Mouse (Mus musculus): ENCODE data around the gene Glul. TPM values are rescaled to one million over a fixed set of nuclear protein-coding genes. Genes with fewer than 3 reads are reported as not detected.

Glul gene
- polyA plus RNA-seq, 1 experiment, result 31.6 TPM

DNA sequence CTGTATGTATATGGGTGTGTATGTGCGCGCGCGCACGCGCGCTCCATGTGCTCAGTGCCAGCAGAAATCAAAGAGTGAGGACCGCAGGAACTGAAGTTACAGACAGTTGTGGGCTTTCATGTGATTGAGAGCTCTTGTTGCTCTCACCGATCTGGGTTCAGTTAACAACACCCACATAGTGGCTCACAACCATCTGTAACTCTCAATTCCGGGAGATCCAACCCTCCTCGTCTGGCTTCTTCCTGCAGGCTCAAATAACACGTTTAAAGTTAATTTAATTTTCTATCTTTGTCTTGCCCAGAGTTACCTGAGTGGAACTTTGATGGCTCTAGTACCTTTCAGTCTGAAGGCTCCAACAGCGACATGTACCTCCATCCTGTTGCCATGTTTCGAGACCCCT is 4.5 kb downstream of the Glul start:
- Histone ChIP-seq H3K79me2 (ENCODE audit: control insufficient read depth, insufficient read depth) (no peaks in the 10 kb centered on the region), H3K27me3 (ENCODE audit: control insufficient read depth, insufficient read depth, insufficient read length) (no peaks in the 10 kb centered on the region), H3K4me3 (ENCODE audit: insufficient read depth, poor library complexity, severe bottlenecking) (no peak overlapping the region), H3ac (ENCODE audit: control insufficient read depth, insufficient read length, low read depth) (no peak overlapping the region), H3K79me3 (ENCODE audit: low read depth) (no peaks in the 10 kb centered on the region), H3K36me3 (ENCODE audit: control insufficient read depth, insufficient read depth) (peaks cover 40% of the 10 kb centered on the region)
- TF ChIP-seq FOSL1 (IDR thresholded peaks at IDR 0.05; ENCODE audit: insufficient read depth, low read length, poor library complexity, severe bottlenecking) (no peak), CTCF (IDR thresholded peaks at IDR 0.05; ENCODE audit: control insufficient read depth, insufficient read depth, insufficient read length) (no peak), MYOD1 (IDR thresholded peaks at IDR 0.05; ENCODE audit: control insufficient read depth, insufficient read length, low read depth) (no peak), MAX (IDR thresholded peaks at IDR 0.05) (no peak), CEBPB (IDR thresholded peaks at IDR 0.05; ENCODE audit: low read depth) (no peak), USF1 (IDR thresholded peaks at IDR 0.05; ENCODE audit: low read depth) (no peak)

DNA sequence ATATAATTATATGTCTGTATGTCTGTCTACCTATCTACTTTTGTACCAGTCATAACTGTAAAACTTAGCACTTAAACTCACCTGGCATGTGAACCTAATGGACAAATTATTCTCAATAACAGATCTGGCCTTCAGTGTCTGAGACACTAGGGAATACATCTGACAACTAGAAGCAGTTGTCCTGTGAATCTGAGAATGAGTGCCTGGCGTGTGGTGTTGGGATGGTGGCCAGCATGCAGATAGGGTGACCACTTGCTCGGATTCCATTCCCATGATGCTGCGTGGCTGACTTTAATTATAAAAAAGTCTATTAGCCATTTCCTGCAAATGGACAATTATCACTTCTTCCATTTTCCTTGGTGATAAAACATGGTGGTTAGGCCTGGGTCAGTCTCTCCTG is 6.1 kb downstream of the Glul start:
- Histone ChIP-seq H3K79me2 (ENCODE audit: control insufficient read depth, insufficient read depth) (no peaks in the 10 kb centered on the region), H3K36me3 (ENCODE audit: control insufficient read depth, insufficient read depth) (peaks cover 40% of the 10 kb centered on the region), H3K79me3 (ENCODE audit: low read depth) (no peaks in the 10 kb centered on the region), H3K27me3 (ENCODE audit: control insufficient read depth, insufficient read depth, insufficient read length) (no peaks in the 10 kb centered on the region), H3K4me3 (ENCODE audit: insufficient read depth, poor library complexity, severe bottlenecking) (no peak overlapping the region), H3ac (ENCODE audit: control insufficient read depth, insufficient read length, low read depth) (no peak overlapping the region)
- no peak for TF ChIP-seq FOSL1 (IDR thresholded peaks at IDR 0.05; ENCODE audit: insufficient read depth, low read length, poor library complexity, severe bottlenecking)
- TF ChIP-seq CEBPB (IDR thresholded peaks at IDR 0.05; ENCODE audit: low read depth), result no peak
- no peak for TF ChIP-seq MYOG (IDR thresholded peaks at IDR 0.05; ENCODE audit: control insufficient read depth, extremely low read depth, insufficient read length)
- peak; percentile 64 for TF ChIP-seq MYOD1 (IDR thresholded peaks at IDR 0.05; ENCODE audit: control insufficient read depth, insufficient read length, low read depth)
- TF ChIP-seq CTCF (IDR thresholded peaks at IDR 0.05; ENCODE audit: control insufficient read depth, insufficient read depth, insufficient read length), result no peak

DNA sequence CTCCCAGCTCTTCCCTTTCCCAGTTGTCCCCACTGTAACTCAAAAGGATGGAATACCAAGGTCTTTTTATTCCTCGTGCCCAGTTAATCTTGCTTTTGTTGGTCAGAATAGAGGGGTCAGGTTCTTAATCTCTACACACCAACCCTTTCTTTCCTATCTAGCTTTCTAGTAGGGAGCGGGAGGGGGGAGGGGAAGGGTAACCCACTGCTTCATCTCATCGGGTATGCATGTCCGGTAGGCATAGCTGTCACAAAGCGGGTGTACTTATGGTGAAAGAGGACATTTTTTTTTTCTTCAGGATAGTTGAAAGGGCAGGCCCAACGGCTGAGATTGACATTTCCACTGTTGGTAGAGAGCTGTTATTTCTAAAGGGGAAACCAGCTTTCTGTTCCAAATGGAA is 8.5 kb downstream of the Glul start:
- Histone ChIP-seq H3K79me3 (ENCODE audit: low read depth) (no peaks in the 10 kb centered on the region), H3K27me3 (ENCODE audit: control insufficient read depth, insufficient read depth, insufficient read length) (no peaks in the 10 kb centered on the region), H3K79me2 (ENCODE audit: control insufficient read depth, insufficient read depth) (no peaks in the 10 kb centered on the region), H3ac (ENCODE audit: control insufficient read depth, insufficient read length, low read depth) (no peak overlapping the region), H3K4me3 (ENCODE audit: insufficient read depth, poor library complexity, severe bottlenecking) (no peak overlapping the region), H3K36me3 (ENCODE audit: control insufficient read depth, insufficient read depth) (peaks cover 39% of the 10 kb centered on the region)
- no peak for TF ChIP-seq CTCF (IDR thresholded peaks at IDR 0.05; ENCODE audit: control insufficient read depth, insufficient read depth, insufficient read length)
- TF ChIP-seq CEBPB (IDR thresholded peaks at IDR 0.05; ENCODE audit: low read depth), result no peak
- TF ChIP-seq FOSL1 (IDR thresholded peaks at IDR 0.05; ENCODE audit: insufficient read depth, low read length, poor library complexity, severe bottlenecking), result no peak
- no peak for TF ChIP-seq MYOD1 (IDR thresholded peaks at IDR 0.05; ENCODE audit: control insufficient read depth, insufficient read length, low read depth)
- TF ChIP-seq USF1 (IDR thresholded peaks at IDR 0.05; ENCODE audit: low read depth), result no peak
- TF ChIP-seq MAX (IDR thresholded peaks at IDR 0.05), result no peak
- TF ChIP-seq MYOG (IDR thresholded peaks at IDR 0.05; ENCODE audit: control insufficient read depth, extremely low read depth, insufficient read length), result no peak

DNA sequence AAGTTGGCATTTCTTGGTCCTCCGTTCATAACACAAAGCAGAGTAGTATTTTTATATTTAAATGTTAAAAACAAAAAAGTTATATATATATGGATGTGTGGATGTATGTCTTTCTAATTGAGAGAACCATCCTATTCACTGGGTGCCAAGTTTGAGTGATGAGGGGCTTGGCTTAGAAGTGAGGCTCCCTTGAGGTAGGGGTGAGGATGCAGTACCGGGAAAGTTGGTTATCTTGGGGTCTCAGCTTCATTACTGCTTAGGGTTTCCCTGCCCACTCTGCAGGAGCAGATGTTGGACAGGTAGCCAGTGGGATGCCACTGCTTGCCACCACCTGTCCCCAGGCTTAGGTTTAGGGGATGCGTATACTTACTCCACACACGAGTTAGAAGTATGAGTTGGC is 9.0 kb downstream of the Glul start:
- peaks cover 36% of the 10 kb centered on the region for H3K36me3 ChIP-seq (ENCODE audit: control insufficient read depth, insufficient read depth)

DNA sequence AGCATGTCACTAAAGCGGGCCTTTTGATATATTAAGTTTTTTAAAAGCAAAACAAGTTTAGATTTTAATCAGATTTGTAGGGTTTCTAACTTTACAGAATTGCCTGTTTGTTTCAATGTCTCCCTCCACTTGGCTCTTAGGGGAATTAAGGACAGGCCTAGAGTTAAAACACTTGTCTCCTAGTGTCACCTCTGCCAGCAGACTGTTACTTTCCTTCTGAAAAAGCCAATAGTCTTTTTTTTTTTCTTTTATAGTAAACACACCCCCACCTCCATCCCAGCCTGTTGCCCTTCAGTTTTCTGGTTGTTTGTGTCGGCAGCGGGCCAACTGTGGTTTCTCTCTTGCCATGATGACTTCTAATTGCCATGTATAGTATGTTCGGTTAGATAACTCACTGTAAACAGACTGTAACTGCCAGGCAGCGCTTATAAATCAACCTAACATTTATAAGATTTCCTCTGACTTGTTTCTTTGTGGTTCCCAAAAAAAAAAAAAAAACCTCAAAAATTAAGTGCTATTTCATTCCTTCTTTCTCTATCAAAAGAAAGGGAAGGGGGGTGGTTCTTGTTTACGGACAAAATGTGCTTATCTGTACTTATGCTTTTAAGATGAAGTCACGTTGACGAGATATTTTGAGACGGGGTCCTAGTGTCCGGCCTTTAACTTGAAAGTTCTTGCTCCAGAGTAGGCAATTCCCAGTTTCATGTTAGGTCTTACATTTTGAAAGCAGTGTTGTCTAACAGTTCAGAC is 9.6 kb downstream of the Glul start:
- TF ChIP-seq CTCF (IDR thresholded peaks at IDR 0.05; ENCODE audit: control insufficient read depth, insufficient read depth, insufficient read length) (no peak), FOSL1 (IDR thresholded peaks at IDR 0.05; ENCODE audit: insufficient read depth, low read length, poor library complexity, severe bottlenecking) (no peak), USF1 (IDR thresholded peaks at IDR 0.05; ENCODE audit: low read depth) (no peak), MYOG (IDR thresholded peaks at IDR 0.05; ENCODE audit: control insufficient read depth, extremely low read depth, insufficient read length) (no peak), MYOD1 (IDR thresholded peaks at IDR 0.05; ENCODE audit: control insufficient read depth, insufficient read length, low read depth) (no peak), CEBPB (IDR thresholded peaks at IDR 0.05; ENCODE audit: low read depth) (no peak), MAX (IDR thresholded peaks at IDR 0.05) (no peak)
- peaks cover 29% of the 10 kb centered on the region for H3K36me3 ChIP-seq (ENCODE audit: control insufficient read depth, insufficient read depth)
- H3K79me2 ChIP-seq (ENCODE audit: control insufficient read depth, insufficient read depth), result no peaks in the 10 kb centered on the region
- H3K27me3 ChIP-seq (ENCODE audit: control insufficient read depth, insufficient read depth, insufficient read length), result no peaks in the 10 kb centered on the region
- H3K79me3 ChIP-seq (ENCODE audit: low read depth), result no peaks in the 10 kb centered on the region
- H3ac ChIP-seq (ENCODE audit: control insufficient read depth, insufficient read length, low read depth), result no peak overlapping the region
- H3K4me3 ChIP-seq (ENCODE audit: insufficient read depth, poor library complexity, severe bottlenecking), result no peak overlapping the region

More for the DNA sequence above, 9.0 kb downstream of the Glul start:
- Histone ChIP-seq H3ac (ENCODE audit: control insufficient read depth, insufficient read length, low read depth) (no peak overlapping the region), H3K79me3 (ENCODE audit: low read depth) (no peaks in the 10 kb centered on the region), H3K79me2 (ENCODE audit: control insufficient read depth, insufficient read depth) (no peaks in the 10 kb centered on the region), H3K27me3 (ENCODE audit: control insufficient read depth, insufficient read depth, insufficient read length) (no peaks in the 10 kb centered on the region), H3K4me3 (ENCODE audit: insufficient read depth, poor library complexity, severe bottlenecking) (no peak overlapping the region)
- TF ChIP-seq FOSL1 (IDR thresholded peaks at IDR 0.05; ENCODE audit: insufficient read depth, low read length, poor library complexity, severe bottlenecking), result no peak
- no peak for TF ChIP-seq CEBPB (IDR thresholded peaks at IDR 0.05; ENCODE audit: low read depth)
- no peak for TF ChIP-seq MYOD1 (IDR thresholded peaks at IDR 0.05; ENCODE audit: control insufficient read depth, insufficient read length, low read depth)
- TF ChIP-seq MAX (IDR thresholded peaks at IDR 0.05), result no peak

DNA sequence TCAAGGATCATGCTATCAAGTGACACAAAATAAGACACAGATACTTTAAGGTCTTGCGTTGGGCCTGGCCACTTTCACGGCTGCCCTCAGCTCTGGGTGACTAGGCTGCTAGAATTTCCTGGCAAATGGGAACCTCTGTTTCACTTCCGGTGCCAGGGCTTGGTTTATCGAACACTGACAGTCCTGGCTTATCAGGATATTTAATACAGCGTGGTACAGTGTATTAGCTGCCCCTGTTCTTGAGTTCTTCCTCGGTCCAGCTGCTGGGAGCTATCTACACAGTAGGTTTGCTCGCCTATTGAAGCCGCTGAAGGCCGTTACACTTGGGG is 10.2 kb downstream of the Glul start:
- Histone ChIP-seq H3ac (ENCODE audit: control insufficient read depth, insufficient read length, low read depth) (no peak overlapping the region), H3K27me3 (ENCODE audit: control insufficient read depth, insufficient read depth, insufficient read length) (no peaks in the 10 kb centered on the region), H3K4me3 (ENCODE audit: insufficient read depth, poor library complexity, severe bottlenecking) (no peak overlapping the region), H3K36me3 (ENCODE audit: control insufficient read depth, insufficient read depth) (peaks cover 25% of the 10 kb centered on the region), H3K79me3 (ENCODE audit: low read depth) (no peaks in the 10 kb centered on the region), H3K79me2 (ENCODE audit: control insufficient read depth, insufficient read depth) (no peaks in the 10 kb centered on the region)
- TF ChIP-seq CEBPB (IDR thresholded peaks at IDR 0.05; ENCODE audit: low read depth), result no peak
- no peak for TF ChIP-seq MAX (IDR thresholded peaks at IDR 0.05)
- TF ChIP-seq CTCF (IDR thresholded peaks at IDR 0.05; ENCODE audit: control insufficient read depth, insufficient read depth, insufficient read length), result no peak
- TF ChIP-seq MYOD1 (IDR thresholded peaks at IDR 0.05; ENCODE audit: control insufficient read depth, insufficient read length, low read depth), result no peak
- no peak for TF ChIP-seq FOSL1 (IDR thresholded peaks at IDR 0.05; ENCODE audit: insufficient read depth, low read length, poor library complexity, severe bottlenecking)
- TF ChIP-seq USF1 (IDR thresholded peaks at IDR 0.05; ENCODE audit: low read depth), result no peak
- TF ChIP-seq MYOG (IDR thresholded peaks at IDR 0.05; ENCODE audit: control insufficient read depth, extremely low read depth, insufficient read length), result no peak

Data from C2C12 (cell line).